Mouse (Mus musculus): ENCODE data around the gene Rcn3. TPM values are rescaled to one million over a fixed set of nuclear protein-coding genes. Genes with fewer than 3 reads are reported as not detected.
"Not testable (repeated sequence)": the region's sequence is repeated elsewhere in the genome, so short reads cannot be mapped to it uniquely, and the experiment has no call there.

Gene Rcn3
- polyA plus RNA-seq, 1 experiment, result 166 TPM

DNA sequence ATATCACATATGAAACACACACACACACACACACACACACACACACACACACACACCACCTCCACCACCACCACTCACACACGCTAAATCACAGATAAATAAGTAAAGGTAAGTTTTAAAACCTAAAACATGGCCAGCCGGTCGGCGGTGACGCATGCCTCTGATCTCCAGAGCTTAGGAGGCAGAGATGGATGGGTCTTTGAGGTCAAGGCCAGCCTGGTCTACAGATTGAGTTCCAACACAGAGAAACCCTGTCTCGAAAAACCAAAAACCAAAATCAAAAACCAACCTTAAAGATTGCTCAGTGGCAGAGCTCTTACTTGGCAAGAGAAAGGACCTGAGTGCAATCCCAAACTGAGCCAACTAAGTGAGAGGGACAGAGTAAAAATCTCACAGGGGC is 8.0 kb upstream of the Rcn3 start:
- Histone ChIP-seq H3K27me3 (ENCODE audit: control insufficient read depth, insufficient read depth, insufficient read length) (no peaks in the 10 kb centered on the region), H3ac (ENCODE audit: control insufficient read depth, insufficient read length, low read depth) (no peak overlapping the region)

DNA sequence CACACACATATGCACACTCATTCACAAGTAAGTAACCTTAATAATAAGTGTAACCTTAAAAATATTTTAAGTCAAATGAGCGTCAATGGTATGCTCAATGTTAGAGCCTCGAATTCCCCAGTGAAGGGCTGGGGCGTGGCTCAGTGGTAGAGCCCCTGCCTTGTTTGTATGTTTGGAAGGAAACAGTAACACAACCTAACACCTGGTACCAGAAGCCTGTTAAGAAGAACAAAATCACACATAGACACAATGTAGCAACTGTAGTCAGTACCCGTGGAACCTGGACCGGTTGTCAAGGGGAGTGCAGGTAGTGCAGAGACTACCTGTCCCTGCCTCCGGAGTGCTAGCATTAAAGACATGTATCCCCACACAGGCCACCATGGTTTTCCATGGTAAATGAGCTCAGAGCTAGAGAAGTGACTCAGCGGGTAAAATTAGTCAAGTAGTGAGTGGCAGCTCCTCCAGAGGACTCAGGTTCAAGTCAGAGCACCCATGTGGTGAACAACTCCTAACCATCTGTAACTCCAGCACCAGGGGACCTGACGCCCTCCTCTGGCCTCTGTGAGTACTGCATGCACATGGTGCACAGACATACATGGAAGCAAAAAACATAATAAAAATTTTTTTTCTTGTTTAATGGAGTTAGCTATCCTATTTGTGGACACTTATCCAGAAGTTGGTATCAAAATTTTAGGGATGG is 6.7 kb upstream of the Rcn3 start:
- H3K4me3 ChIP-seq (ENCODE audit: insufficient read depth, poor library complexity, severe bottlenecking), result no peak overlapping the region
- no peaks in the 10 kb centered on the region for H3K27me3 ChIP-seq (ENCODE audit: control insufficient read depth, insufficient read depth, insufficient read length)
- TF ChIP-seq MAX (IDR thresholded peaks at IDR 0.05) (no peak), CTCF (IDR thresholded peaks at IDR 0.05; ENCODE audit: control insufficient read depth, insufficient read depth, insufficient read length) (no peak), MYOD1 (IDR thresholded peaks at IDR 0.05; ENCODE audit: control insufficient read depth, insufficient read length, low read depth) (no peak), USF1 (IDR thresholded peaks at IDR 0.05; ENCODE audit: low read depth) (no peak), CEBPB (IDR thresholded peaks at IDR 0.05; ENCODE audit: low read depth) (no peak), FOSL1 (IDR thresholded peaks at IDR 0.05; ENCODE audit: insufficient read depth, low read length, poor library complexity, severe bottlenecking) (no peak), MYOG (IDR thresholded peaks at IDR 0.05; ENCODE audit: control insufficient read depth, extremely low read depth, insufficient read length) (no peak)
- no peaks in the 10 kb centered on the region for H3K79me3 ChIP-seq (ENCODE audit: low read depth)
- no peaks in the 10 kb centered on the region for H3K79me2 ChIP-seq (ENCODE audit: control insufficient read depth, insufficient read depth)
- H3K36me3 ChIP-seq (ENCODE audit: control insufficient read depth, insufficient read depth), result no peaks in the 10 kb centered on the region
- H3ac ChIP-seq (ENCODE audit: control insufficient read depth, insufficient read length, low read depth), result no peak overlapping the region

More for the DNA sequence above, 8.0 kb upstream of the Rcn3 start:
- Histone ChIP-seq H3K4me3 (ENCODE audit: insufficient read depth, poor library complexity, severe bottlenecking) (no peak overlapping the region), H3K79me3 (ENCODE audit: low read depth) (no peaks in the 10 kb centered on the region), H3K36me3 (ENCODE audit: control insufficient read depth, insufficient read depth) (no peaks in the 10 kb centered on the region), H3K79me2 (ENCODE audit: control insufficient read depth, insufficient read depth) (no peaks in the 10 kb centered on the region)
- no peak for TF ChIP-seq USF1 (IDR thresholded peaks at IDR 0.05; ENCODE audit: low read depth)
- TF ChIP-seq FOSL1 (IDR thresholded peaks at IDR 0.05; ENCODE audit: insufficient read depth, low read length, poor library complexity, severe bottlenecking), result no peak
- TF ChIP-seq CEBPB (IDR thresholded peaks at IDR 0.05; ENCODE audit: low read depth), result no peak
- TF ChIP-seq MAX (IDR thresholded peaks at IDR 0.05), result no peak
- TF ChIP-seq MYOD1 (IDR thresholded peaks at IDR 0.05; ENCODE audit: control insufficient read depth, insufficient read length, low read depth), result no peak
- TF ChIP-seq MYOG (IDR thresholded peaks at IDR 0.05; ENCODE audit: control insufficient read depth, extremely low read depth, insufficient read length), result no peak
- no peak for TF ChIP-seq CTCF (IDR thresholded peaks at IDR 0.05; ENCODE audit: control insufficient read depth, insufficient read depth, insufficient read length)

DNA sequence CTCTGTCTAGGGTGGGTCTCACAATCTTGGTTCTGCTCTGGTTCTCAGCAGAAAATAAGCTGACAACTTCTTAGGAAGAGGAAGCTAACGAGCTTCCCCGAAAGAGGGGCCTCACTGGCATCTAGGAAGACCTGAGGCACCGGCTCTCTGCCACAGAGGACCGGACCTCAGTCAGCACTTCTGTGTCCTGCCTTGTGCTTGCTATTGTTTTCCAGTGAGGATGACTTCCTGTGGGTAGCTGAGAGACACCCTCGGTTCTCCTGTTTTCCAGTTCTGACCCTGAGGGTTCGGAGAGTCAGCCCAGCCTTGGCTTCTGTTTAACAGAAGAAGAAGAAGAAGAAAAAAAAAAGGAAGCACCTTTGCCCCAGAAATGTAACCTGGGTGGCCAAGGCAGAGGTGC is 5.5 kb upstream of the Rcn3 start:
- no peak for TF ChIP-seq CEBPB (IDR thresholded peaks at IDR 0.05; ENCODE audit: low read depth)
- no peak for TF ChIP-seq FOSL1 (IDR thresholded peaks at IDR 0.05; ENCODE audit: insufficient read depth, low read length, poor library complexity, severe bottlenecking)
- no peak for TF ChIP-seq MYOD1 (IDR thresholded peaks at IDR 0.05; ENCODE audit: control insufficient read depth, insufficient read length, low read depth)
- no peak for TF ChIP-seq CTCF (IDR thresholded peaks at IDR 0.05; ENCODE audit: control insufficient read depth, insufficient read depth, insufficient read length)
- no peak for TF ChIP-seq MYOG (IDR thresholded peaks at IDR 0.05; ENCODE audit: control insufficient read depth, extremely low read depth, insufficient read length)
- Histone ChIP-seq H3K79me2 (ENCODE audit: control insufficient read depth, insufficient read depth) (no peaks in the 10 kb centered on the region), H3ac (ENCODE audit: control insufficient read depth, insufficient read length, low read depth) (no peak overlapping the region), H3K79me3 (ENCODE audit: low read depth) (no peaks in the 10 kb centered on the region), H3K36me3 (ENCODE audit: control insufficient read depth, insufficient read depth) (no peaks in the 10 kb centered on the region), H3K4me3 (ENCODE audit: insufficient read depth, poor library complexity, severe bottlenecking) (no peak overlapping the region), H3K27me3 (ENCODE audit: control insufficient read depth, insufficient read depth, insufficient read length) (no peaks in the 10 kb centered on the region)

DNA sequence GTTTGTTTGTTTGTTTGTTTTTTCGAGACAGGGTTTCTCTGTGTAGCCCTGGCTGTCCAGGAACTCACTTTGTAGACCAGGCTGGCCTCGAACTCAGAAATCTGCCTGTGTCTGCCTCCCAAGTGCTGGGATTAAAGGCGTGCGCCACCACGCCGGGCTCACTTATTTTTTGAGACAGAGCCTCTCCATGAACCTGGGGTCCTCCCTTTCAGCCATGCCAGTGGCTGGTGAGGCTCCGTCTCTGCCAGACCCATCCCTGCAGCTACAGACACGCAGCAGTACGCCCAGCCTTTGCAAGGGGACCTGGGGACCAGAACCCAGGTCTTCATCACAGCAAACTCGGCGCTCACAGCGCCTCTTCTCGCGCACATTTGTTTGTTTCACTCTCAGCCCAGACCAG is 3.9 kb upstream of the Rcn3 start:
- not testable (repeated sequence) for H3K79me3 ChIP-seq (ENCODE audit: low read depth); H3ac ChIP-seq (ENCODE audit: control insufficient read depth, insufficient read length, low read depth); H3K4me3 ChIP-seq (ENCODE audit: insufficient read depth, poor library complexity, severe bottlenecking); H3K36me3 ChIP-seq (ENCODE audit: control insufficient read depth, insufficient read depth); H3K79me2 ChIP-seq (ENCODE audit: control insufficient read depth, insufficient read depth); H3K27me3 ChIP-seq (ENCODE audit: control insufficient read depth, insufficient read depth, insufficient read length)

DNA sequence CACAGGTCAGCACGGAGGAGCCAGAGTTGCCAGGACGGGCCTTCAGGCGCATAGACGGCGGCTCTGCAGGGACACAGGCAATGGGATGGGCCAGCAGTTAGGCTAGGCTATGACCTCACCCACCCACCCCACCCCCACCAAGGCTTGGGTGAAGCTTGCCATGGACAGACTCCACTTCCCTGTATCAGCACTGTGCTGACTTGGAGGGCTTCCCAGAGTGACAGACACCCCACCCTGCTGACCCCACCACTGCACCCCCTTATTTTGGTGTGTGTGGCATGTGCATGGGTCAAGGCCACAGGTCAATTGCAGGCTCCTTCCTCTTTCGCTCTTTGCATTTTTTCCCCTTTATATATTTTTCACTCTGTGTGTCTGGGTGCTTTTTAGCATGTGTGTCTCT is 3.3 kb upstream of the Rcn3 start:
- no peak overlapping the region for H3ac ChIP-seq (ENCODE audit: control insufficient read depth, insufficient read length, low read depth)
- H3K36me3 ChIP-seq (ENCODE audit: control insufficient read depth, insufficient read depth), result no peaks in the 10 kb centered on the region
- TF ChIP-seq MYOD1 (IDR thresholded peaks at IDR 0.05; ENCODE audit: control insufficient read depth, insufficient read length, low read depth) (no peak), MAX (IDR thresholded peaks at IDR 0.05) (no peak), CEBPB (IDR thresholded peaks at IDR 0.05; ENCODE audit: low read depth) (no peak), MYOG (IDR thresholded peaks at IDR 0.05; ENCODE audit: control insufficient read depth, extremely low read depth, insufficient read length) (no peak), CTCF (IDR thresholded peaks at IDR 0.05; ENCODE audit: control insufficient read depth, insufficient read depth, insufficient read length) (no peak), USF1 (IDR thresholded peaks at IDR 0.05; ENCODE audit: low read depth) (no peak), FOSL1 (IDR thresholded peaks at IDR 0.05; ENCODE audit: insufficient read depth, low read length, poor library complexity, severe bottlenecking) (no peak)
- H3K79me2 ChIP-seq (ENCODE audit: control insufficient read depth, insufficient read depth), result no peaks in the 10 kb centered on the region
- H3K27me3 ChIP-seq (ENCODE audit: control insufficient read depth, insufficient read depth, insufficient read length), result no peaks in the 10 kb centered on the region
- H3K4me3 ChIP-seq (ENCODE audit: insufficient read depth, poor library complexity, severe bottlenecking), result no peak overlapping the region
- H3K79me3 ChIP-seq (ENCODE audit: low read depth), result no peaks in the 10 kb centered on the region

DNA sequence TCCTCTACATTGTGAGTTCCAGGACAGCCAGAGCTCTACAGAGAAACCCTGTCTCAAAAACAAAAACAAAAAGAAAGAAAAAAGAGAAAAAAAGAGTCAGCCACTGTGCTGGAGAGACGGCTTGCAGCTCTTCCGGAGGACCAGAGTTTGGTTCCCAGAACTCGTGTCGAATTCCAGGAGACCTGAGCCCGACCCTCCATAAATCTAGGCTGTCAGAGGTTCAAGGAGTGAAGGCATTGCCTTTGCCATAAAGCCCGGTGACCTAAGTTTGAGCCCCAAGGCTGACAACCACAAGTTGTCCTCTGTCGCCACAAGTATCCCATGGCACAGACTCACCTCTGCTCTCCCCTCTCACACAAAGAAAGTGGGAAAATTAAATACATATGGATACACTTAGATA is 2.1 kb upstream of the Rcn3 start:
- no peaks in the 10 kb centered on the region for H3K79me2 ChIP-seq (ENCODE audit: control insufficient read depth, insufficient read depth)
- no peaks in the 10 kb centered on the region for H3K36me3 ChIP-seq (ENCODE audit: control insufficient read depth, insufficient read depth)
- H3K4me3 ChIP-seq (ENCODE audit: insufficient read depth, poor library complexity, severe bottlenecking), result no peak overlapping the region
- TF ChIP-seq FOSL1 (IDR thresholded peaks at IDR 0.05; ENCODE audit: insufficient read depth, low read length, poor library complexity, severe bottlenecking) (no peak), USF1 (IDR thresholded peaks at IDR 0.05; ENCODE audit: low read depth) (no peak), CEBPB (IDR thresholded peaks at IDR 0.05; ENCODE audit: low read depth) (no peak), MAX (IDR thresholded peaks at IDR 0.05) (no peak), MYOD1 (IDR thresholded peaks at IDR 0.05; ENCODE audit: control insufficient read depth, insufficient read length, low read depth) (no peak), MYOG (IDR thresholded peaks at IDR 0.05; ENCODE audit: control insufficient read depth, extremely low read depth, insufficient read length) (no peak), CTCF (IDR thresholded peaks at IDR 0.05; ENCODE audit: control insufficient read depth, insufficient read depth, insufficient read length) (no peak)
- no peak overlapping the region for H3ac ChIP-seq (ENCODE audit: control insufficient read depth, insufficient read length, low read depth)
- no peaks in the 10 kb centered on the region for H3K27me3 ChIP-seq (ENCODE audit: control insufficient read depth, insufficient read depth, insufficient read length)
- H3K79me3 ChIP-seq (ENCODE audit: low read depth), result no peaks in the 10 kb centered on the region
